Mouse (Mus musculus): ENCODE measurements around the gene Lactb.

GRCm38 (mm10) chr9:67001506-67001905, 26.2 kb upstream of the Lactb start:
- TF ChIP-seq CTCF (IDR thresholded peaks at IDR 0.05; ENCODE audit: low read depth, low read length) = no peak
- no peak for TF ChIP-seq POLR2A (IDR thresholded peaks at IDR 0.05; ENCODE audit: extremely low read depth, insufficient read depth, low read length)
